Mouse (Mus musculus) Patski (cell line): ENCODE results near the gene Trappc3l. TPM values are rescaled to one million over a fixed set of nuclear protein-coding genes. Genes with fewer than 3 reads are reported as not detected.

Experiments
- ATAC-seq: fragments of 100-300 bp; one replicate; pipeline ENCODE4 v1.8.0; 2021
- CTCF ChIA-PET: fragments of 350-600 bp; sonication (Branson Sonifier 250); formaldehyde crosslinking; loops from one replicate; lab custom pipeline; 2022; ENCODE audit warnings: inconsistent platforms; lab: Charles Lee
- POLR2A ChIA-PET: fragments of 350-600 bp; sonication (Branson Sonifier 250); formaldehyde crosslinking; loops from one replicate; lab custom pipeline; 2022; ENCODE audit warnings: antibody characterized with exemption, inconsistent platforms; lab: Charles Lee
- DNase-seq: peaks from one replicate; pipeline ENCODE4 v3.0.0-alpha.2; 2011; ENCODE audit warnings: low read depth, low spot score
- H3K27me3 ChIP-seq: fragments of 371-371 bp; one replicate; pipeline ENCODE4 v1.5.1; 2021
- CTCF ChIP-seq: fragments of 100-300 bp; IDR thresholded peaks from one replicate; pipeline ENCODE4 v1.5.1; 2021
- in situ Hi-C: fragments of 300-500 bp; cut with MboI; formaldehyde crosslinking; loops from 3 replicates; pipeline ENCODE4 v1.11.1; 2018; ENCODE audit warnings: low pct_unique_long_range_greater_than_20kb, mixed read lengths
- polyA plus RNA-seq: library from polyadenylated mRNA; unstranded; gene quantifications from one replicate; pipeline ENCODE4 v1.2.3, GENCODE M21; 2021

The Trappc3l gene
- polyA plus RNA-seq, 1 experiment from 2014 or later, result not detected

GRCm38 (mm10) chr10:34036587-34036986 lies 810 bp upstream of the Trappc3l start:
- H3K27me3 ChIP-seq, result peaks cover 20% of the 10 kb centered on the region
- ChIA-PET CTCF (interaction anchor here (0.9 to 2.0 kb wide), 8 partner anchors 10 to 243 kb away, joined by 3 to 10 read pairs (median 6); partner anchors contain the start of gene Calhm5), POLR2A (no interaction called here)
- no peak for DNase-seq
- ATAC-seq, result peak; percentile 90
- in situ Hi-C loops, result loop anchor here (5.0 to 10.0 kb wide), 3 partner anchors 61 to 288 kb away; partner anchors contain the start of gene Calhm5
- TF ChIP-seq CTCF, result peak; percentile 72

- no peak for TF ChIP-seq CTCF
- POLR2A ChIA-PET, result no interaction called here
- CTCF ChIA-PET, result interaction anchor here (1.1 to 5.8 kb wide), 5 partner anchors 11 to 51 kb away, joined by 3 to 25 read pairs (median 4); partner anchors contain the start of gene Calhm5
- ATAC-seq, result no peak
- in situ Hi-C loops, result no loop called here
- peaks cover 61% of the 10 kb centered on the region for H3K27me3 ChIP-seq
- no peak for DNase-seq
Measured at GRCm38 (mm10) chr10:34044210-34044609, 6.8 kb downstream of the Trappc3l start, which contains the start of gene Calhm4. Gene Calhm4 (minus strand): TSS chr10:34044310.

GRCm38 (mm10) chr10:34053987-34054386 lies 16.6 kb downstream of the Trappc3l start:
- in situ Hi-C loops, result no loop called here
- DNase-seq, result no peak
- ChIA-PET POLR2A (no interaction called here), CTCF (interaction anchor here (1.5 kb wide), 1 partner anchor 42 kb away, joined by 3 read pairs; the partner anchor contains the start of gene Calhm5)
- ATAC-seq, result no peak
- H3K27me3 ChIP-seq, result peaks cover 3% of the 10 kb centered on the region
- no peak for TF ChIP-seq CTCF

GRCm38 (mm10) chr10:34066591-34066990 lies 29.2 kb downstream of the Trappc3l start:
- no peak for DNase-seq
- H3K27me3 ChIP-seq, result no peaks in the 10 kb centered on the region
- in situ Hi-C loops, result no loop called here
- CTCF ChIA-PET, result interaction anchor here (1.3 kb wide), 1 partner anchor 261 kb away, joined by 5 read pairs; no protein-coding TSS in a partner anchor
- no peak for ATAC-seq
- POLR2A ChIA-PET, result no interaction called here
- TF ChIP-seq CTCF, result no peak

GRCm38 (mm10) chr10:34069606-34070005 lies 32.2 kb downstream of the Trappc3l start:
- CTCF ChIA-PET, result interaction anchor here (0.8 to 1.3 kb wide), 2 partner anchors 14 to 36 kb away, joined by 3 read pairs; no protein-coding TSS in a partner anchor
- POLR2A ChIA-PET, result no interaction called here
- DNase-seq (no peak), ATAC-seq (no peak)
- no peak for TF ChIP-seq CTCF
- in situ Hi-C loops, result no loop called here
- H3K27me3 ChIP-seq, result no peaks in the 10 kb centered on the region

GRCm38 (mm10) chr10:34070999-34071492 lies 33.6 kb downstream of the Trappc3l start:
- DNase-seq (no peak), ATAC-seq (peak; percentile 60)
- in situ Hi-C loops, result no loop called here
- ChIA-PET CTCF (interaction anchor here (1.1 to 2.4 kb wide), 5 partner anchors 8 to 34 kb away, joined by 4 to 9 read pairs (median 5); no protein-coding TSS in a partner anchor), POLR2A (no interaction called here)
- no peak for TF ChIP-seq CTCF
- no peaks in the 10 kb centered on the region for H3K27me3 ChIP-seq

- in situ Hi-C loops, result no loop called here
- ATAC-seq, result peak; percentile 67
- ChIA-PET POLR2A (no interaction called here), CTCF (interaction anchor here (1.1 to 2.4 kb wide), 5 partner anchors 9 to 35 kb away, joined by 4 to 9 read pairs (median 5); no protein-coding TSS in a partner anchor)
- peak; percentile 42 for TF ChIP-seq CTCF
- H3K27me3 ChIP-seq, result no peaks in the 10 kb centered on the region
- no peak for DNase-seq
Measured at GRCm38 (mm10) chr10:34071650-34072049, 34.3 kb downstream of the Trappc3l start.

GRCm38 (mm10) chr10:34074522-34075200 lies 37.3 kb downstream of the Trappc3l start:
- ATAC-seq, result no peak
- H3K27me3 ChIP-seq, result no peaks in the 10 kb centered on the region
- ChIA-PET CTCF (interaction anchor here (1.1 kb wide), 1 partner anchor 14 kb away, joined by 3 read pairs; no protein-coding TSS in a partner anchor), POLR2A (no interaction called here)
- no peak for DNase-seq
- no peak for TF ChIP-seq CTCF
- in situ Hi-C loops, result no loop called here

- ChIA-PET POLR2A (no interaction called here), CTCF (no interaction called here)
- in situ Hi-C loops, result no loop called here
- TF ChIP-seq CTCF, result no peak
- DNase-seq, result no peak
- H3K27me3 ChIP-seq, result no peaks in the 10 kb centered on the region
- ATAC-seq, result no peak
Measured at GRCm38 (mm10) chr10:34086514-34086913, 49.1 kb downstream of the Trappc3l start.

GRCm38 (mm10) chr10:34088515-34088914 lies 51.1 kb downstream of the Trappc3l start:
- no peak for DNase-seq
- CTCF ChIA-PET, result interaction anchor here (1.5 kb wide), 1 partner anchor 14 kb away, joined by 3 read pairs; no protein-coding TSS in a partner anchor
- in situ Hi-C loops, result no loop called here
- ATAC-seq, result no peak
- TF ChIP-seq CTCF, result no peak
- POLR2A ChIA-PET, result no interaction called here
- no peaks in the 10 kb centered on the region for H3K27me3 ChIP-seq

- DNase-seq (no peak), ATAC-seq (no peak)
- CTCF ChIA-PET, result no interaction called here
- POLR2A ChIA-PET, result no interaction called here
- H3K27me3 ChIP-seq, result no peaks in the 10 kb centered on the region
- TF ChIP-seq CTCF, result no peak
- in situ Hi-C loops, result no loop called here
Measured at GRCm38 (mm10) chr10:34089517-34089916, 52.1 kb downstream of the Trappc3l start.
